Mouse (Mus musculus) small intestine, adult 2 months (tissue): ENCODE data around the gene Svbp.

Source experiments
- CTCF ChIP-seq: fragments of 200-500 bp; IDR thresholded peaks from 2 replicates; pipeline ENCODE4 v1.5.1; 2012; ENCODE audit warnings: low read depth, mild to moderate bottlenecking, control low read depth, inconsistent platforms, low read length, moderate library complexity, mixed read lengths; ENCODE audit not compliant: insufficient replicate concordance, insufficient read length; ENCODE audit errors: extremely low read depth
- POLR2A ChIP-seq: fragments of 200-500 bp; IDR thresholded peaks from 2 replicates; pipeline ENCODE4 v1.6.1; 2012; ENCODE audit warnings: low read depth, mild to moderate bottlenecking, control low read depth, inconsistent platforms, low read length, moderate library complexity

DNA sequence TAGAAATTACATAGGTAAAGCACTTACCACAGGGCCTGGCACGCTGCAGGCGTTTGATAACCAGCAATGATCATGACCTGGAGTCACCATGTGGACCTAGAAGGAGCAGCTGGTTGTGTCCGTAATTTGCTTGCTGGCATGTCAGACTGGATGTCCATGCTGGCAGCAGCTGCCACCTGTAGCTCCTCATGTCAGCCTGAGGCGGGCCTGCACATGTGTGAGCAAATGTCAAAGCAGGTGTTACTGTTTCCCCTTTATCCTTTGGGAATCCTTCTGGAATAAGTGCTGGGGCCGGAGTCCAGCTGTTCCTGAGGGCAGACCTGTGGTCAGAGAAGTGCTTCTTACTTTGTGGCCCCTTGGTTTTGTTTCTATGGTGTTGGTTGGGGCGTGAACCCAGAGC is 3.0 kb downstream of the Svbp start:
- TF ChIP-seq CTCF (no peak), POLR2A (no peak)
